In genomic region chr5:24425421-24426036, GRCm38 (mm10) we compare ENCODE assay signal across 8 mouse cellular contexts. TPM values are rescaled to one million over a fixed set of nuclear protein-coding genes. Genes with fewer than 3 reads are reported as not detected.
A peak's percentile ranks its signal among the peaks of the same experiment; 100 is the strongest.
DNase-seq lines count a peak whose midpoint lies in the region; ATAC-seq lines count a peak whose summit lies in the region.

No protein-coding gene starts in this region.

- peak; percentile 49 for DNase-seq in cerebellum, adult 8-10 months
- no peak for DNase-seq in cerebellum, adult 11-12 months
- DNase-seq in A20 (ENCODE audit: low read depth, low spot score): peak; percentile 81
- peak; percentile 72 for DNase-seq in embryo, embryonic 11 days
- DNase-seq in lung, postnatal 10 days: peak; percentile 64
- peak; percentile 52 to 64 for DNase-seq in spleen, postnatal 36 days (ENCODE audit: low spot score in 2 of 2)
- DNase-seq in left cerebral cortex, postnatal 25 days (ENCODE audit: low spot score in 2 of 2): no peak

- peak; percentile 13 for ATAC-seq in inflammation-experienced regulatory T-cells, adult 6 months

- intact Hi-C loops in left cerebral cortex, postnatal 25 days (cut with DNase I): no loop called here

RNA-seq across cellular contexts. Expression of gene Slc4a2, which starts 1.9 kb away (rescaled TPM):
- 10 to 100 TPM; 11.4 to 17.1 (median 12.4) TPM for polyA plus RNA-seq in inflammation-experienced regulatory T-cells, adult 6 months (2017; shearing (Covaris generic))
- total RNA-seq in left cerebral cortex, postnatal 25 days (2021): 10 to 100 TPM; 28.5 to 33.2 TPM

RNA-seq across cellular contexts. Expression of gene Cdk5, which starts 2.2 kb away (rescaled TPM):
- polyA plus RNA-seq in inflammation-experienced regulatory T-cells, adult 6 months (2017; shearing (Covaris generic)): 10 to 100 TPM; 47.6 to 66.2 (median 62.8) TPM
- 100 to 1,000 TPM; 132 TPM for total RNA-seq in left cerebral cortex, postnatal 25 days (2021)

RNA-seq across cellular contexts. Expression of gene Asic3, which starts 12.3 kb away (rescaled TPM):
- polyA plus RNA-seq in inflammation-experienced regulatory T-cells, adult 6 months (2017; shearing (Covaris generic)): not detected
- total RNA-seq in left cerebral cortex, postnatal 25 days (2021): under 1 TPM in 1 of 2 experiments, not detected in 1; 0.73 TPM

RNA-seq across cellular contexts. Expression of gene Fastk, which starts 19.6 kb away (rescaled TPM):
- polyA plus RNA-seq in inflammation-experienced regulatory T-cells, adult 6 months (2017; shearing (Covaris generic)): 10 to 100 TPM; 32.1 to 63.3 (median 63.0) TPM
- total RNA-seq in left cerebral cortex, postnatal 25 days (2021): 100 to 1,000 TPM; 130 to 137 TPM

RNA-seq across cellular contexts. Expression of gene Tmub1, which starts 22.1 kb away (rescaled TPM):
- 10 to 100 TPM; 50.9 to 68.9 (median 59.0) TPM for polyA plus RNA-seq in inflammation-experienced regulatory T-cells, adult 6 months (2017; shearing (Covaris generic))
- total RNA-seq in left cerebral cortex, postnatal 25 days (2021): 10 to 100 TPM; 25.9 to 27.3 TPM

Comparison
In these comparisons a context has a peak if more than half of its experiments do, and no peak if none do; other contexts are left out.
1. DNase-seq: peak in cerebellum, adult 8-10 months (single experiment), A20 (single experiment), embryo, embryonic 11 days (single experiment), lung, postnatal 10 days (single experiment) and spleen, postnatal 36 days (2 of 2); none in cerebellum, adult 11-12 months (single experiment) and left cerebral cortex, postnatal 25 days (0 of 2).